Mouse (Mus musculus) kidney, adult 2 months (tissue): ENCODE results near the gene Slfn3.

ENCODE experiments used
- CTCF ChIP-seq: fragments of 200-500 bp; conservative IDR thresholded peaks from 2 replicates; pipeline ENCODE4 v1.5.1; 2011; ENCODE audit warnings: low read depth, mild to moderate bottlenecking, control low read depth, low read length, moderate library complexity, mixed read lengths; ENCODE audit not compliant: insufficient read depth, insufficient read length
- POLR2A ChIP-seq: fragments of 200-500 bp; IDR thresholded peaks from one replicate; pipeline ENCODE4 v1.6.1; 2011; ENCODE audit warnings: low read depth, low read length, control low read depth

- TF ChIP-seq POLR2A (no peak), CTCF (no peak)
Observed at GRCm38 (mm10) chr11:83238389-83238788, 47.3 kb downstream of the Slfn3 start.
